Mouse (Mus musculus) liver, adult 2 months (tissue): ENCODE data around the gene Malsu1. TPM values are rescaled to one million over a fixed set of nuclear protein-coding genes. Genes with fewer than 3 reads are reported as not detected.

Source experiments
- DNase-seq: peaks from one replicate; pipeline ENCODE4 v3.0.0-alpha.2; 2011; ENCODE audit warnings: low read depth, low spot score; ENCODE audit errors: extremely low read depth
- H3K27ac ChIP-seq: fragments of 200-500 bp; replicated peaks from 2 replicates; pipeline ENCODE4 v1.5.1; 2012; ENCODE audit warnings: low read depth, mild to moderate bottlenecking, control low read depth, inconsistent platforms, low read length; ENCODE audit not compliant: insufficient read depth
- H3K27me3 ChIP-seq: fragments of 200-500 bp; 2 replicates; pipeline ENCODE4 v1.6.1; 2012; ENCODE audit warnings: mild to moderate bottlenecking, moderate library complexity, low read length, inconsistent platforms; ENCODE audit not compliant: control insufficient read depth, insufficient read depth
- H3K36me3 ChIP-seq: fragments of 200-500 bp; 2 replicates; pipeline ENCODE4 v1.6.1; 2012; ENCODE audit warnings: low read length, inconsistent platforms; ENCODE audit not compliant: control insufficient read depth, insufficient read depth
- H3K4me1 ChIP-seq: fragments of 200-500 bp; 2 replicates; pipeline ENCODE4 v1.6.1; 2011; ENCODE audit warnings: low read length; ENCODE audit not compliant: control insufficient read depth, insufficient read depth
- H3K4me3 ChIP-seq: fragments of 200-500 bp; 2 replicates; pipeline ENCODE4 v1.5.1; 2011; ENCODE audit warnings: low read depth, mild to moderate bottlenecking, control low read depth, low read length, moderate library complexity; ENCODE audit not compliant: insufficient read depth
- H3K79me2 ChIP-seq: fragments of 200-500 bp; 2 replicates; pipeline ENCODE4 v1.6.1; 2012; ENCODE audit warnings: inconsistent platforms, mild to moderate bottlenecking, low read length, moderate library complexity; ENCODE audit not compliant: control insufficient read depth, insufficient read depth
- H3K9ac ChIP-seq: fragments of 200-500 bp; 2 replicates; pipeline ENCODE4 v1.6.1; 2012; ENCODE audit warnings: low read depth, mild to moderate bottlenecking, control low read depth, inconsistent platforms, low read length
- CTCF ChIP-seq: fragments of 200-500 bp; IDR thresholded peaks from 2 replicates; pipeline ENCODE4 v1.5.1; 2011; ENCODE audit warnings: low read depth, low read length, control low read depth
- POLR2A ChIP-seq: fragments of 200-500 bp; IDR thresholded peaks from 2 replicates; pipeline ENCODE4 v1.6.1; 2011; ENCODE audit warnings: low read length, control low read depth; ENCODE audit not compliant: insufficient read depth; ENCODE audit errors: extremely low read depth
- WGBS: fragments of 180-500 bp; shearing (Covaris S2); methylation state at CpG from one replicate; pipeline ENCODE4 v1.1.7; 2018; 5-methylcytosine and 5-hydroxymethylcytosine counted together
- polyA plus RNA-seq: library from polyadenylated mRNA; depleted of rRNA; stranded (reverse); fragments of >200 nt; gene quantifications from 2 replicates; pipeline ENCODE4 v1.2.3, GENCODE M21; 2012
- total RNA-seq: library from RNA; depleted of rRNA; stranded (reverse); fragments of >200 nt; gene quantifications from 2 replicates; pipeline ENCODE4 v1.2.3, GENCODE M21; 2014

Malsu1 gene
- total and polyA plus RNA-seq, 2 experiments: 20.5 to 27.9 TPM

- H3K79me2 ChIP-seq: no peaks in the 10 kb centered on the region
- no peak overlapping the region for H3K9ac ChIP-seq
- TF ChIP-seq CTCF (no peak), POLR2A (no peak)
- H3K4me1 ChIP-seq: no peaks in the 10 kb centered on the region
- H3K4me3 ChIP-seq: no peak overlapping the region
- H3K36me3 ChIP-seq: no peaks in the 10 kb centered on the region
- WGBS: 89% methylated on average over 9 of the region's 9 CpGs
- DNase-seq: no peak
- no peak overlapping the region for H3K27ac ChIP-seq
- no peaks in the 10 kb centered on the region for H3K27me3 ChIP-seq
These were observed 17.6 kb upstream of the Malsu1 start for GRCm38 (mm10) chr6:49056009-49056408.

DNA sequence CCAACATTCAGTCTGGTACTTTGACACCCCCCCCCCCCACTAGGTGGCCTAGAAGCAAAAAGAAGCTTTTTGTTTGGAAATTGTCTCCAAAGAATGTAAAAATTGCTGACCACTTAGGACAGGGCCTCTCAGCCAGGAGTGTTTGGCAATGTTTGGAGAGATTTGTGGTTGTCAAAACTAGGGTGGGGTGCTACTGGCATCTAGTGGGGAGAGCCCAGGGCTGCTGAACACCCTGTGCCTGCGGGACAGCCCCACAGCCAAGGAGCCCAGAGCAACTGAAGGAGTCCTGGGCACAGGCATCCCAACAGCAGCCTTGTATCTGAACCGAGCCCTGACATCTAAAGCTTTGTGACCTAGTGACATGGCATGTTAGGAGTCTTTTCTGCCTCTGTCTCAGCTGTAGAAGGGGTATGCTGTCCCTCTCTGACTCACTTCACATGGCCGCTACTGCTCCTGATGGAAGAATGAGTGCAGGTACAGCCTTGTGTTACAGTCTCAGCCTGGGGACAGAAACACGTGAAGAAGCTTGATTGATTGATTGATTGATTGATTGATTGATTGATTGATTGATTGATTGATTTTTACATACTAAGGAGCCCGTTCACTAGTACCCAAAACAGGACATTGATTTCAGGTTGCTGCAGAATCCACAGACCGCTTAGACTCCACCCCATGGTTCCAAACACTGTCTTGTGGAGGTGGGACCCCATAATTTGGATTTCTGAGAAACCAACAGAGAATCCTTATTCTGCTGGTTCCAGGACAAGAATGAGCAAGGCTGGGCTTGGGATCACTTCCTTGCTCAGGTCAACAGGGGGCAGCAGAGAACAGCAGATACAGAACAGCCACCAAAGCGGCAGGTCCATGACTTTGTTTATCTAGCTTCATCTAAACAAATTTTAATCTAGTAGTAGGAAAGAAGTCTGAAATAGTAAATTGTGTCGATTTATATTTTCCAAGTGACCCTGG lies 16.3 kb upstream of the Malsu1 start:
- H3K79me2 ChIP-seq: no peaks in the 10 kb centered on the region
- 30% methylated on average over 8 of the region's 8 CpGs for WGBS
- no peak overlapping the region for H3K9ac ChIP-seq
- H3K4me1 ChIP-seq: no peaks in the 10 kb centered on the region
- no peaks in the 10 kb centered on the region for H3K36me3 ChIP-seq
- DNase-seq: peak; percentile 45
- no peak overlapping the region for H3K4me3 ChIP-seq
- no peaks in the 10 kb centered on the region for H3K27me3 ChIP-seq
- peak; percentile 88 for TF ChIP-seq CTCF
- no peak for TF ChIP-seq POLR2A
- no peak overlapping the region for H3K27ac ChIP-seq

DNA sequence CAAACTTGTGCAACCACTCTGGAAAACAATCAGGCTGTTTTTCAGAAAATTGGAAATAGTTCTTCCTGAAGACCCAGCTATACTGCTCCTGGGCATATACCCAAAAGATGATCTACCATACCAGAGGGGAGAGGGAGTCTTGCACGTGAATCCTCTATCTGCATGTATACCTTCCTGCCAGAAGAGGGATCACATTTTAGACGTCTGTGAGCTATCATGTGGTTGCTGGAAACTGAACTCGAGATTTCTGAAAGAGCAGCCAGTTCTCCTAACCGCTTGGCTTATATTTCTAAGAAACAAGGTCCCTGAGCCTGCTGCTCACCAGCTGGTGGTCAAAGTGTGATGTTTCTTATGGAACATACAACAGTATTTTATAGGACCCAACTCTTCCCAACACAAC lies 5.2 kb upstream of the Malsu1 start:
- TF ChIP-seq POLR2A (no peak), CTCF (no peak)
- H3K9ac ChIP-seq: no peak overlapping the region
- H3K36me3 ChIP-seq: no peaks in the 10 kb centered on the region
- 52% methylated on average over 4 of the region's 4 CpGs for WGBS
- H3K4me1 ChIP-seq: no peaks in the 10 kb centered on the region
- no peak for DNase-seq
- no peaks in the 10 kb centered on the region for H3K27me3 ChIP-seq
- H3K27ac ChIP-seq: no peak overlapping the region
- no peaks in the 10 kb centered on the region for H3K79me2 ChIP-seq
- no peak overlapping the region for H3K4me3 ChIP-seq

DNA sequence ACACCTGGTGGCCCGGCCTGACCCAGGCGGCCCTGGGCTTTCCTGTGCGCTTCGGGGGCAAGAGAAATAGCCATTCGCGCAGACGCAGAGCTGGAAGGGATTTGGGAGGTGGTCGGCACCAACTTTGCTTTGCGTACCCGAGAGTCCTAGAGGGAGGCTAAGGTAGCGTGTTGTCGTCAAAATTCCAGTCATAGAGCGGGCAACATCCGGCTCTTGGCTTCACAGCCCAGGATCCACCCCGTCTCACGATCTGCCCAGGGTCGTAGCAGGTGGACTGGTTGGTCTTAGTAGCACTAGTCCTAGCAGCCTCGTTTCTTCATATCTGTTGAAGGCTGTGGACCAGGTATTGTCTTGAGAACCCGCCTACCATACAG lies 509 bp downstream of the Malsu1 start:
- H3K4me1 ChIP-seq: peaks cover 7% of the 10 kb centered on the region; the same call in 1 of the 2 replicates
- H3K4me3 ChIP-seq: peak overlapping the region; percentile 82
- peak; percentile 34 for DNase-seq
- H3K36me3 ChIP-seq: no peaks in the 10 kb centered on the region; the same call in 1 of the 2 replicates
- WGBS: under 1% methylated on average over 19 of the region's 19 CpGs
- H3K27ac ChIP-seq: peak overlapping the region; percentile 65
- H3K79me2 ChIP-seq: peaks cover 19% of the 10 kb centered on the region
- TF ChIP-seq CTCF (no peak), POLR2A (no peak)
- H3K27me3 ChIP-seq: no peaks in the 10 kb centered on the region
- H3K9ac ChIP-seq: peak overlapping the region; percentile 91

DNA sequence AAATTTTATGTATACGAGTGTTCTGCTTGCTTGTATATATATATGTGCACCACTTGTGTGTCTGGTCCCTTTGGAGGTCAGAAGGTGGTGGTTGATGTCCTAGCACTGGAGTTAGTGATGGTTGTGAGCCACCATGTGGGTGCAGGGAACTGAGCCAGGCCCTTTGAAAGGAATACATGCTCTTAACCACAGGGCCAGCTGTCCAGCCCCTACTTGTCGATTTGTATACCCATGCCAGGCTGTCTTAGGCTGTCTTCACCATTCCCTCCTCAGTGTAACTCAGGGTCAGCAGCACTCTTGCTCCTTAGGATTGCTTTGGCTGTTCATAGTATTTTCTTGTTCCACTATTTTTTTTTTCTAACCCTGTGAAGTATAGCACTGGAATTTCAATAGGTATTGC lies 4.3 kb downstream of the Malsu1 start:
- Histone ChIP-seq H3K27ac (no peak overlapping the region), H3K27me3 (no peaks in the 10 kb centered on the region), H3K4me3 (no peak overlapping the region), H3K79me2 (peaks cover 19% of the 10 kb centered on the region), H3K36me3 (no peaks in the 10 kb centered on the region; the same call in 1 of the 2 replicates), H3K4me1 (peaks cover 7% of the 10 kb centered on the region; the same call in 1 of the 2 replicates), H3K9ac (no peak overlapping the region)
- TF ChIP-seq CTCF (no peak), POLR2A (no peak)
- WGBS: 93% methylated on average over 2 of the region's 2 CpGs
- no peak for DNase-seq

DNA sequence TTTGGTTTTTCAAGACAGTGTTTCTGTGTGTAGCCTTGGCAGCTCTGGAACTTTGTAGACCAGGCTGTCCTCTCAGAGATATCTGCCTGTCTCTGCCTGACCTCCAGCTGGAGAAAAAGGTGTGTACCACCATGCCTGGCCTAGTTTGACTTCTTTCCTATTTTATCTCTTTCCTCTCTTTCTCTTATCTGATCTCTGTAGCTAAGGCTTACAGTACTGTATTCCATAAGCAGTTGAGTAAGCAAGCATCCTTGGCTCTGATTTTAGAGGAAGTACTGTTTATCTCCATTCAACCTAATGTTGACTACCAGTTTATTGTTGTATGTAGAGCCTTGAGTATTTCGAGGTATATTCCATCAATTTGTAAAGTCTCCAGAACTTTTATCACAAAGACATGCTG lies 5.7 kb downstream of the Malsu1 start:
- 71% methylated on average over 1 of the region's 1 CpGs for WGBS
- no peak for TF ChIP-seq CTCF
- TF ChIP-seq POLR2A: no peak

More for the DNA sequence above, 5.7 kb downstream of the Malsu1 start:
- H3K79me2 ChIP-seq: peaks cover 13% of the 10 kb centered on the region
- DNase-seq: no peak
- peaks cover 7% of the 10 kb centered on the region; the same call in 1 of the 2 replicates for H3K4me1 ChIP-seq
- no peak overlapping the region for H3K9ac ChIP-seq
- H3K4me3 ChIP-seq: no peak overlapping the region
- no peaks in the 10 kb centered on the region for H3K27me3 ChIP-seq
- no peak overlapping the region for H3K27ac ChIP-seq
- peaks cover 12% of the 10 kb centered on the region for H3K36me3 ChIP-seq
